Comparison of ENCODE assay signal across 9 mouse cellular contexts in genomic region chr10:25219220-25219628, GRCm38 (mm10).
DNase-seq lines count a peak whose midpoint lies in the region; ATAC-seq and TF ChIP-seq lines count a peak whose summit lies in the region.
"Had no signal": no experiment of that assay in that cellular context is flagged by ENCODE, and none has a peak within 500 bp of the region (broad histone marks: within the 10 kb centered on the region; RNA-seq: fewer than 3 reads in every experiment).

No protein-coding gene starts in this region.

- no peaks in the 10 kb centered on the region for H3K9me3 ChIP-seq in liver, embryonic 12.5 days (replicated peaks)
- H3K9me3 ChIP-seq in forebrain, embryonic 14.5 days (replicated peaks; ENCODE audit: control insufficient read depth, low read length), result no peaks in the 10 kb centered on the region
- no peaks in the 10 kb centered on the region for H3K9me3 ChIP-seq in hindbrain, postnatal 0 days (ENCODE audit: low read length)
- H3K9me3 ChIP-seq in midbrain, embryonic 16.5 days (replicated peaks; ENCODE audit: control insufficient read depth, low read length, poor library complexity, severe bottlenecking), result no peaks in the 10 kb centered on the region
- no peaks in the 10 kb centered on the region for H3K9me3 ChIP-seq in stomach, postnatal 0 days (ENCODE audit: control insufficient read depth, low read length)

- intact Hi-C loops in left cerebral cortex, postnatal 4 days (cut with DNase I), result loop anchor here (2.0 kb wide), 1 partner anchor 258 kb away; no protein-coding TSS in a partner anchor

- H3K27me3 ChIP-seq in liver, embryonic 12.5 days (replicated peaks), result no peaks in the 10 kb centered on the region
- H3K27me3 ChIP-seq in forebrain, embryonic 14.5 days (replicated peaks; ENCODE audit: control insufficient read depth, insufficient read depth, low read length), result no peaks in the 10 kb centered on the region
- no peaks in the 10 kb centered on the region for H3K27me3 ChIP-seq in hindbrain, postnatal 0 days (ENCODE audit: insufficient read depth, low read length)
- no peaks in the 10 kb centered on the region for H3K27me3 ChIP-seq in midbrain, embryonic 16.5 days (ENCODE audit: control insufficient read depth, insufficient read depth, low read depth, low read length)
- no peaks in the 10 kb centered on the region for H3K27me3 ChIP-seq in stomach, postnatal 0 days (ENCODE audit: control insufficient read depth, insufficient read depth, low read length)

- ATAC-seq in liver, embryonic 12.5 days, result no peak
- ATAC-seq in forebrain, embryonic 14.5 days, result peak; percentile 87
- ATAC-seq in hindbrain, postnatal 0 days, result peak; percentile 83
- ATAC-seq in midbrain, embryonic 16.5 days, result peak; percentile 90
- ATAC-seq in stomach, postnatal 0 days (ENCODE audit: low FRiP score, low TSS enrichment), result no peak

- peak; percentile 95 for TF ChIP-seq CTCF in hindbrain, postnatal 0 days (IDR thresholded peaks at IDR 0.05; ENCODE audit: low read depth)
- TF ChIP-seq CTCF in stomach, postnatal 0 days (IDR thresholded peaks at IDR 0.05; ENCODE audit: low read depth), result peak; percentile 91

- H3K4me2 ChIP-seq in liver, embryonic 12.5 days, result no peak overlapping the region
- peak overlapping the region; percentile 37 for H3K4me2 ChIP-seq in forebrain, embryonic 14.5 days (ENCODE audit: low read length)
- peak overlapping the region; percentile 43 for H3K4me2 ChIP-seq in hindbrain, postnatal 0 days (ENCODE audit: low read depth, low read length)
- peak overlapping the region; percentile 46 for H3K4me2 ChIP-seq in midbrain, embryonic 16.5 days (ENCODE audit: low read length)
- no peak overlapping the region for H3K4me2 ChIP-seq in stomach, postnatal 0 days (replicated peaks; ENCODE audit: low read depth)

- H3K36me3 ChIP-seq in liver, embryonic 12.5 days, result peaks cover 5% of the 10 kb centered on the region; the same call in 1 of the 2 replicates
- H3K36me3 ChIP-seq in forebrain, embryonic 14.5 days (ENCODE audit: control insufficient read depth, insufficient read depth, low read length), result no peaks in the 10 kb centered on the region
- no peaks in the 10 kb centered on the region for H3K36me3 ChIP-seq in hindbrain, postnatal 0 days (ENCODE audit: insufficient read depth, low read length)
- no peaks in the 10 kb centered on the region for H3K36me3 ChIP-seq in midbrain, embryonic 16.5 days (ENCODE audit: control insufficient read depth, insufficient read depth, low read length)
- H3K36me3 ChIP-seq in stomach, postnatal 0 days (ENCODE audit: control insufficient read depth, insufficient read depth, low read length), result no peaks in the 10 kb centered on the region

- WGBS in liver, embryonic 12.5 days (ENCODE audit: insufficient replicate concordance), result 25% methylated on average over 7 of the region's 7 CpGs
- WGBS in forebrain, embryonic 14.5 days, result 14% methylated on average over 7 of the region's 7 CpGs
- WGBS in hindbrain, postnatal 0 days, result 11% methylated on average over 7 of the region's 7 CpGs
- WGBS in midbrain, embryonic 16.5 days, result 13% methylated on average over 7 of the region's 7 CpGs
- 25% methylated on average over 7 of the region's 7 CpGs for WGBS in stomach, postnatal 0 days

- no peak overlapping the region for H3K4me3 ChIP-seq in liver, embryonic 12.5 days
- no peak overlapping the region for H3K4me3 ChIP-seq in forebrain, embryonic 14.5 days (ENCODE audit: low read depth, low read length)
- 0 out of 2 replicates have a peak overlapping the region, but pooled peaks have one; percentile 11 for H3K4me3 ChIP-seq in hindbrain, postnatal 0 days (ENCODE audit: low read length)
- H3K4me3 ChIP-seq in midbrain, embryonic 16.5 days (ENCODE audit: low read depth, low read length), result peak overlapping the region; percentile 17
- no peak overlapping the region for H3K4me3 ChIP-seq in stomach, postnatal 0 days (ENCODE audit: low read depth, low read length)
- H3K4me3 ChIP-seq: myocyte had no signal

- H3K4me1 ChIP-seq in liver, embryonic 12.5 days, result no peaks in the 10 kb centered on the region
- H3K4me1 ChIP-seq in forebrain, embryonic 14.5 days (ENCODE audit: control insufficient read depth, insufficient read depth, low read length), result no peaks in the 10 kb centered on the region
- H3K4me1 ChIP-seq in hindbrain, postnatal 0 days (ENCODE audit: insufficient read depth, low read length), result no peaks in the 10 kb centered on the region
- H3K4me1 ChIP-seq in midbrain, embryonic 16.5 days (ENCODE audit: control insufficient read depth, insufficient read depth, low read length), result no peaks in the 10 kb centered on the region
- no peaks in the 10 kb centered on the region for H3K4me1 ChIP-seq in stomach, postnatal 0 days (replicated peaks; ENCODE audit: control insufficient read depth, insufficient read depth)

- no peak for TF ChIP-seq EP300 in stomach, postnatal 0 days (optimal IDR thresholded peaks at IDR 0.05)

- no peak overlapping the region for H3K27ac ChIP-seq in liver, embryonic 12.5 days
- no peak overlapping the region for H3K27ac ChIP-seq in forebrain, embryonic 14.5 days (ENCODE audit: low read depth, low read length)
- no peak overlapping the region for H3K27ac ChIP-seq in hindbrain, postnatal 0 days
- no peak overlapping the region for H3K27ac ChIP-seq in midbrain, embryonic 16.5 days (ENCODE audit: low read length)
- H3K27ac ChIP-seq in stomach, postnatal 0 days (replicated peaks), result no peak overlapping the region

- H3K9ac ChIP-seq in liver, embryonic 12.5 days, result no peak overlapping the region
- H3K9ac ChIP-seq in forebrain, embryonic 14.5 days (ENCODE audit: low read length), result peak overlapping the region; percentile 52; the same call in 1 of the 2 replicates
- 0 out of 2 replicates have a peak overlapping the region, but pooled peaks have one; percentile 17 for H3K9ac ChIP-seq in hindbrain, postnatal 0 days (replicated peaks; ENCODE audit: low read length)
- peak overlapping the region; percentile 50 for H3K9ac ChIP-seq in midbrain, embryonic 16.5 days (ENCODE audit: low read depth, low read length)
- H3K9ac ChIP-seq in stomach, postnatal 0 days (ENCODE audit: low read length), result no peak overlapping the region

- DNase-seq in liver, result peak; percentile 66
- DNase-seq in cerebellum, adult 11-12 months, result peak; percentile 75
- DNase-seq in forebrain, embryonic 14.5 days (ENCODE audit: low spot score), result peak; percentile 81
- DNase-seq in hindbrain, postnatal 0 days (ENCODE audit: low spot score), result peak; percentile 88
- peak; percentile 79 for DNase-seq in left cerebral cortex, postnatal 4 days
- peak; percentile 71 for DNase-seq in stomach, postnatal 0 days (ENCODE audit: low spot score)

Comparison
In these comparisons a context has a peak if more than half of its experiments do, and no peak if none do; other contexts are left out.
1. ATAC-seq: peak in forebrain, embryonic 14.5 days (single experiment), hindbrain, postnatal 0 days (single experiment) and midbrain, embryonic 16.5 days (single experiment); none in liver, embryonic 12.5 days (single experiment) and stomach, postnatal 0 days (single experiment).
2. H3K4me2 ChIP-seq: peak in forebrain, embryonic 14.5 days (single experiment), hindbrain, postnatal 0 days (single experiment) and midbrain, embryonic 16.5 days (single experiment); none in liver, embryonic 12.5 days (single experiment) and stomach, postnatal 0 days (single experiment).
3. H3K4me3 ChIP-seq: peak in hindbrain, postnatal 0 days (single experiment) and midbrain, embryonic 16.5 days (single experiment); none in liver, embryonic 12.5 days (single experiment), forebrain, embryonic 14.5 days (single experiment) and stomach, postnatal 0 days (single experiment).
4. H3K9ac ChIP-seq: peak in forebrain, embryonic 14.5 days (single experiment), hindbrain, postnatal 0 days (single experiment) and midbrain, embryonic 16.5 days (single experiment); none in liver, embryonic 12.5 days (single experiment) and stomach, postnatal 0 days (single experiment).
5. Peak in every context shown above with its lines, with median percentiles within 50 percentile points of each other: DNase-seq.